ENCODE assay signal across 30 mouse cellular contexts in genomic region chr3:138768541-138769093, GRCm38 (mm10). TPM values are rescaled to one million over a fixed set of nuclear protein-coding genes. Genes with fewer than 3 reads are reported as not detected.
DNase-seq lines count a peak whose midpoint lies in the region; ATAC-seq and TF ChIP-seq lines count a peak whose summit lies in the region.
"Had no signal": no experiment of that assay in that cellular context is flagged by ENCODE, and none has a peak within 500 bp of the region (broad histone marks: within the 10 kb centered on the region; RNA-seq: fewer than 3 reads in every experiment).

No protein-coding gene starts in this region.

- no peak for ATAC-seq in heart, embryonic 12.5 days (ENCODE audit: insufficient number of reproducible peaks, low FRiP score)
- ATAC-seq in hindbrain, embryonic 11.5 days (ENCODE audit: low FRiP score) = peak; percentile 42; the same call in 1 of the 2 replicates
- no peak; the same call in 1 of the 2 replicates for ATAC-seq in hindbrain, embryonic 12.5 days (ENCODE audit: low FRiP score)
- ATAC-seq: forebrain, postnatal 0 days; inflammation-experienced regulatory T-cells, adult 6 months; midbrain, embryonic 15.5 days had no signal

- WGBS in heart, embryonic 12.5 days = 51% methylated on average over 12 of the region's 12 CpGs
- 74% methylated on average over 12 of the region's 12 CpGs for WGBS in hindbrain, embryonic 11.5 days
- 65% methylated on average over 12 of the region's 12 CpGs for WGBS in hindbrain, embryonic 12.5 days

- no peak for TF ChIP-seq POLR2A in testis, adult 2 months (IDR thresholded peaks at IDR 0.05; ENCODE audit: control insufficient read depth, low read depth, low read length)

- no peak for TF ChIP-seq CTCF in testis, adult 2 months (IDR thresholded peaks at IDR 0.05; ENCODE audit: control insufficient read depth, insufficient read depth, insufficient replicate concordance, low read depth, low read length)

- H3K9ac ChIP-seq in heart, embryonic 12.5 days = no peak overlapping the region
- H3K9ac ChIP-seq in hindbrain, embryonic 11.5 days (ENCODE audit: low read depth, low read length) = no peak overlapping the region
- H3K9ac ChIP-seq in hindbrain, embryonic 12.5 days = no peak overlapping the region
- H3K9ac ChIP-seq: embryonic facial prominence, embryonic 15.5 days; forebrain, embryonic 12.5 days; forebrain, postnatal 0 days; hindbrain, embryonic 15.5 days; liver, embryonic 14.5 days; midbrain, embryonic 15.5 days; neural tube, embryonic 15.5 days had no signal

- peak; percentile 41 to 80 for DNase-seq in adrenal gland, adult (ENCODE audit: inconsistent age in 2 of 2, low spot score in 1 of 2)
- no peak for DNase-seq in adrenal gland, postnatal 10 days
- DNase-seq in heart, postnatal 36 days = no peak
- no peak for DNase-seq in hindbrain, embryonic 11.5 days (ENCODE audit: low spot score)
- no peak for DNase-seq in testis, postnatal 14 days (ENCODE audit: low spot score)
- DNase-seq: cerebellum, adult 9-10 months; forebrain, postnatal 0 days; heart, adult 2 months; heart, postnatal 4 days; kidney, adult 11 months; kidney, postnatal 14 days; left cerebral cortex, postnatal 4 days; liver; lung, adult 2 months; lung, postnatal 10 days; retina, postnatal 1 day; right cerebral cortex, postnatal 14 days; thymus, postnatal 14 days had no signal

- H3K9me3 ChIP-seq in heart, embryonic 12.5 days (replicated peaks) = no peaks in the 10 kb centered on the region
- H3K9me3 ChIP-seq in hindbrain, embryonic 11.5 days (ENCODE audit: control insufficient read depth, low read length) = no peaks in the 10 kb centered on the region
- H3K9me3 ChIP-seq in hindbrain, embryonic 12.5 days (replicated peaks) = no peaks in the 10 kb centered on the region
- H3K9me3 ChIP-seq: embryonic facial prominence, embryonic 15.5 days; forebrain, embryonic 12.5 days; hindbrain, embryonic 15.5 days; midbrain, embryonic 15.5 days; neural tube, embryonic 15.5 days had no signal

- intact Hi-C loops in heart, postnatal 36 days (cut with DNase I) = no loop called here

- H3K27me3 ChIP-seq in heart, embryonic 12.5 days (replicated peaks) = no peaks in the 10 kb centered on the region
- no peaks in the 10 kb centered on the region for H3K27me3 ChIP-seq in hindbrain, embryonic 11.5 days (ENCODE audit: control insufficient read depth, insufficient read depth, low read length)
- no peaks in the 10 kb centered on the region for H3K27me3 ChIP-seq in hindbrain, embryonic 12.5 days
- no peaks in the 10 kb centered on the region for H3K27me3 ChIP-seq in testis, adult 2 months (ENCODE audit: control insufficient read depth, insufficient read depth, low read length)
- H3K27me3 ChIP-seq: CH12.LX; embryonic facial prominence, embryonic 15.5 days; forebrain, embryonic 12.5 days; hindbrain, embryonic 15.5 days; midbrain, embryonic 15.5 days; neural tube, embryonic 15.5 days had no signal

- no peak overlapping the region for H3K4me3 ChIP-seq in heart, embryonic 12.5 days
- H3K4me3 ChIP-seq in hindbrain, embryonic 11.5 days (ENCODE audit: low read depth, low read length) = no peak overlapping the region
- H3K4me3 ChIP-seq in hindbrain, embryonic 12.5 days = no peak overlapping the region
- no peak overlapping the region for H3K4me3 ChIP-seq in testis, adult 2 months (ENCODE audit: control insufficient read depth, low read depth, low read length)
- H3K4me3 ChIP-seq: embryonic facial prominence, embryonic 15.5 days; forebrain, embryonic 12.5 days; heart, adult 2 months; hindbrain, embryonic 15.5 days; midbrain, embryonic 15.5 days; neural tube, embryonic 15.5 days had no signal

- peak overlapping the region; percentile 37; the same call in 1 of the 2 replicates for H3K4me2 ChIP-seq in heart, embryonic 12.5 days
- no peak overlapping the region for H3K4me2 ChIP-seq in hindbrain, embryonic 11.5 days (replicated peaks; ENCODE audit: low read depth, low read length)
- H3K4me2 ChIP-seq in hindbrain, embryonic 12.5 days (replicated peaks) = no peak overlapping the region
- H3K4me2 ChIP-seq: embryonic facial prominence, embryonic 15.5 days; forebrain, embryonic 12.5 days; hindbrain, embryonic 15.5 days; midbrain, embryonic 15.5 days; neural tube, embryonic 15.5 days had no signal

- no peaks in the 10 kb centered on the region for H3K36me3 ChIP-seq in heart, embryonic 12.5 days
- H3K36me3 ChIP-seq in hindbrain, embryonic 11.5 days (ENCODE audit: control insufficient read depth, insufficient read depth, low read length) = no peaks in the 10 kb centered on the region
- no peaks in the 10 kb centered on the region for H3K36me3 ChIP-seq in hindbrain, embryonic 12.5 days
- no peaks in the 10 kb centered on the region for H3K36me3 ChIP-seq in testis, adult 2 months (ENCODE audit: control insufficient read depth, insufficient read depth, low read length)
- H3K36me3 ChIP-seq: embryonic facial prominence, embryonic 15.5 days; forebrain, embryonic 12.5 days; hindbrain, embryonic 15.5 days; midbrain, embryonic 15.5 days; neural tube, embryonic 15.5 days had no signal

- peaks cover 22% of the 10 kb centered on the region for H3K4me1 ChIP-seq in heart, embryonic 12.5 days (replicated peaks)
- H3K4me1 ChIP-seq in hindbrain, embryonic 11.5 days (replicated peaks; ENCODE audit: control insufficient read depth, insufficient read depth, low read length) = no peaks in the 10 kb centered on the region
- H3K4me1 ChIP-seq in hindbrain, embryonic 12.5 days = peaks cover 27% of the 10 kb centered on the region
- H3K4me1 ChIP-seq in testis, adult 2 months (ENCODE audit: control insufficient read depth, insufficient read depth, low read length) = peaks cover 5% of the 10 kb centered on the region

- H3K27ac ChIP-seq in heart, embryonic 12.5 days (ENCODE audit: poor library complexity, severe bottlenecking) = no peak overlapping the region
- no peak overlapping the region for H3K27ac ChIP-seq in hindbrain, embryonic 11.5 days (ENCODE audit: low read depth, low read length)
- H3K27ac ChIP-seq in hindbrain, embryonic 12.5 days = no peak overlapping the region
- H3K27ac ChIP-seq in testis, adult 2 months (ENCODE audit: control insufficient read depth, insufficient read depth, low read depth, low read length) = peak overlapping the region; percentile 55
- H3K27ac ChIP-seq: embryonic facial prominence, embryonic 15.5 days; forebrain, embryonic 12.5 days; heart, adult 2 months; hindbrain, embryonic 15.5 days; liver, embryonic 14.5 days; macrophage; midbrain, embryonic 15.5 days; neural tube, embryonic 15.5 days had no signal

RNA-seq across cellular contexts. Expression of gene Tspan5, which starts 26.6 kb away (rescaled TPM):
- total RNA-seq in adrenal gland, postnatal 10 days (2021) = 10 to 100 TPM; 30.0 to 30.8 TPM
- polyA plus RNA-seq in heart, embryonic 12.5 days (2016; fragmentation: Nextera tagmentation; extraction: Ambion mirVana) = 18.9 and 19.0 TPM in 2 replicates
- total RNA-seq in heart, postnatal 36 days (2021) = 1 to 10 TPM; 7.3 to 8.6 TPM
- polyA plus RNA-seq in hindbrain, embryonic 11.5 days (2014; fragmentation: Nextera tagmentation; extraction: Ambion mirVana) = 51.0 and 64.9 TPM in 2 replicates
- 74.6 and 77.8 TPM in 2 replicates for polyA plus RNA-seq in hindbrain, embryonic 12.5 days (2016; fragmentation: Nextera tagmentation; extraction: Ambion mirVana)
- polyA plus RNA-seq in testis, adult 2 months (2012; rRNA removed) = 23.6 and 27.9 TPM in 2 replicates

Comparison
In these comparisons a context has a peak if more than half of its experiments do, and no peak if none do; other contexts are left out.
1. DNase-seq: peak in adrenal gland, adult (2 of 2); none in adrenal gland, postnatal 10 days (single experiment), heart, postnatal 36 days (0 of 2), hindbrain, embryonic 11.5 days (single experiment) and testis, postnatal 14 days (single experiment).